Mouse (Mus musculus) frontal cortex, adult 2 months (tissue): ENCODE results near the gene Tmem200c. TPM values are rescaled to one million over a fixed set of nuclear protein-coding genes. Genes with fewer than 3 reads are reported as not detected.

ENCODE experiments used
- DNase-seq, 2 experiments: peaks; one replicate each; pipeline ENCODE4 v3.0.0; 2022; ENCODE audit warnings: low spot score in 1 of 2; ENCODE audit errors: extremely low spot score in 1 of 2
- polyA plus RNA-seq: library from polyadenylated mRNA; depleted of rRNA; stranded (reverse); fragments of >200 nt; gene quantifications from 2 replicates; pipeline ENCODE4 v1.2.3, GENCODE M21; 2012; rRNA removed

Tmem200c gene
- polyA plus RNA-seq, 1 experiment, result 9.9 TPM

GRCm38 (mm10) chr17:68890672-68891071, 64.2 kb downstream of the Tmem200c start:
- DNase-seq, result no peak

Other genes starting within 250 kb of the Tmem200c start
- gene Epb41l3, start 249.1 kb downstream of the Tmem200c start, polyA plus RNA-seq, result 167 and 173 TPM in 2 replicates